Mouse (Mus musculus) kidney, adult 2 months (tissue): Measurements from ENCODE around the gene Lrrc4c.

Experiments used
- CTCF ChIP-seq: fragments of 200-500 bp; conservative IDR thresholded peaks from 2 replicates; pipeline ENCODE4 v1.5.1; 2011; ENCODE audit warnings: low read depth, mild to moderate bottlenecking, control low read depth, low read length, moderate library complexity, mixed read lengths; ENCODE audit not compliant: insufficient read depth, insufficient read length
- POLR2A ChIP-seq: fragments of 200-500 bp; IDR thresholded peaks from one replicate; pipeline ENCODE4 v1.6.1; 2011; ENCODE audit warnings: low read depth, low read length, control low read depth

DNA sequence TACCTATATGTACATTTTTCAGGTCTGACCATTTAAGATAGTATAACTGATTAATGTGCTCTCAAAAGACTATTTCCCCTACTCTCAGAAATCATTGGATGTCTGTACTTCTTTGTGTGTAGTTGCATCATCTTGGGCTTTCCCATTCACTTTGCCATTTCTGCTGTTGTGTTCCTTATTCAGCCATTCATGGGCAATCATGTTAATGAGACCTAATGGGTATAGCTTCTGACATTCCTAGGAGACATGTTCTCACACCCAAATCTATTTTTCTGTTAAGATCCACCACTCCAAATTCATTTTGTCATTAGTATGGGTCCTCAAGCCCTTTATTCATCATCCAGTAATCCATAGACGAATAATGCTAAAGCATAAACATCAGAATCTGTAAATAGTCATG lies 1095.1 kb downstream of the Lrrc4c start:
- TF ChIP-seq CTCF, result no peak
- TF ChIP-seq POLR2A, result no peak
